Mouse (Mus musculus) myocyte (in vitro differentiated cells): ENCODE results near the gene Prr14l. TPM values are rescaled to one million over a fixed set of nuclear protein-coding genes. Genes with fewer than 3 reads are reported as not detected.
A peak's percentile ranks its signal among the peaks of the same experiment; 100 is the strongest.

ENCODE experiments used
- H3K27me3 ChIP-seq: one replicate; pipeline ENCODE4 v1.6.1; 2011; ENCODE audit not compliant: control insufficient read depth, insufficient read depth, insufficient read length
- H3K36me3 ChIP-seq: one replicate; pipeline ENCODE4 v1.6.1; 2011; ENCODE audit not compliant: control insufficient read depth, insufficient read depth
- H3K4me2 ChIP-seq: one replicate; pipeline ENCODE4 v1.6.1; 2011; ENCODE audit warnings: low read depth, control low read depth
- H3K4me3 ChIP-seq: one replicate; pipeline ENCODE4 v1.5.1; 2011; ENCODE audit warnings: mild to moderate bottlenecking, control low read depth, moderate library complexity
- H3K79me2 ChIP-seq: one replicate; pipeline ENCODE4 v1.6.1; 2011; ENCODE audit not compliant: control insufficient read depth, insufficient read depth
- H3ac ChIP-seq: one replicate; pipeline ENCODE4 v1.6.1; 2011; ENCODE audit not compliant: control insufficient read depth, insufficient read length
- CEBPB ChIP-seq: IDR thresholded peaks from 2 replicates; pipeline ENCODE4 v1.6.1; 2011; ENCODE audit warnings: mild to moderate bottlenecking, moderate library complexity; ENCODE audit not compliant: poor library complexity, insufficient read depth, severe bottlenecking
- E2F4 ChIP-seq: IDR thresholded peaks from one replicate; pipeline ENCODE4 v1.6.1; 2011; ENCODE audit warnings: mild to moderate bottlenecking, control low read depth, moderate library complexity; ENCODE audit not compliant: insufficient read depth
- MAX ChIP-seq: IDR thresholded peaks from one replicate; pipeline ENCODE4 v1.6.1; 2011; ENCODE audit warnings: low read depth, mild to moderate bottlenecking, control low read depth
- MYOD1 ChIP-seq, 3 experiments: IDR thresholded peaks; one replicate each; pipeline ENCODE4 v1.6.1; 2011; ENCODE audit warnings: control low read depth in 2 of 3, low read depth in 2 of 3, mild to moderate bottlenecking in 2 of 3, moderate library complexity in 1 of 3; ENCODE audit not compliant: insufficient read length in 2 of 3, control insufficient read depth in 1 of 3
- MYOG ChIP-seq, 3 experiments: IDR thresholded peaks; one replicate each; pipeline ENCODE4 v1.6.1; 2011; ENCODE audit warnings: control low read depth in 2 of 3, low read depth in 2 of 3, mild to moderate bottlenecking in 2 of 3; ENCODE audit not compliant: insufficient read length in 2 of 3, control insufficient read depth in 1 of 3, insufficient read depth in 1 of 3
- POLR2A ChIP-seq: IDR thresholded peaks from one replicate; pipeline ENCODE4 v1.6.1; 2011; ENCODE audit warnings: low read depth, mild to moderate bottlenecking, control low read depth, moderate library complexity; ENCODE audit not compliant: insufficient read length
- POLR2AphosphoS2 ChIP-seq: IDR thresholded peaks from one replicate; pipeline ENCODE4 v1.6.1; 2011; ENCODE audit warnings: low read depth, control low read depth; ENCODE audit not compliant: insufficient read length
- REST ChIP-seq: IDR thresholded peaks from one replicate; pipeline ENCODE4 v1.6.1; 2011; ENCODE audit warnings: mild to moderate bottlenecking, control low read depth, moderate library complexity; ENCODE audit not compliant: insufficient read depth, insufficient read length
- SRF ChIP-seq: IDR thresholded peaks from one replicate; pipeline ENCODE4 v1.6.1; 2011; ENCODE audit warnings: low read depth; ENCODE audit not compliant: control insufficient read depth, insufficient read length
- TCF12 ChIP-seq: IDR thresholded peaks from one replicate; pipeline ENCODE4 v1.6.1; 2011; ENCODE audit warnings: mild to moderate bottlenecking, control low read depth; ENCODE audit not compliant: poor library complexity, insufficient read depth, severe bottlenecking
- TCF3 ChIP-seq: IDR thresholded peaks from one replicate; pipeline ENCODE4 v1.6.1; 2011; ENCODE audit warnings: low read depth, control low read depth; ENCODE audit not compliant: insufficient read length
- USF1 ChIP-seq: IDR thresholded peaks from one replicate; pipeline ENCODE4 v1.6.1; 2011; ENCODE audit warnings: low read depth, mild to moderate bottlenecking, control low read depth, moderate library complexity
- polyA plus RNA-seq: library from polyadenylated mRNA; unstranded; fragments of >200 nt; fragmentation: generic; extraction: Trizol; gene quantifications from one replicate; pipeline ENCODE4 v1.2.1, GENCODE M21; 2012; ENCODE audit warnings: missing spikeins

Prr14l gene
- polyA plus RNA-seq, 1 experiment, result 4.7 TPM

GRCm38 (mm10) chr5:32785313-32785915 lies 68.6 kb downstream of the Prr14l start, which contains the start of gene Pisd:
Pisd (minus strand) TSS chr5:32785646.
- Histone ChIP-seq H3K27me3 (no peaks in the 10 kb centered on the region), H3K36me3 (no peaks in the 10 kb centered on the region), H3K4me3 (peak within 1 kb of the TSS; percentile 58), H3K79me2 (no peaks in the 10 kb centered on the region), H3ac (peak within 1 kb of the TSS; percentile 10), H3K4me2 (peak within 1 kb of the TSS; percentile 98)
- TF ChIP-seq MAX, result no peak
- TF ChIP-seq MYOD1 (IDR thresholded peaks at IDR 0.05; ENCODE audit: control insufficient read depth in 1 of 3, insufficient read length in 2 of 3, low read depth in 2 of 3), result peak in 1 of 3 experiments; percentile 24
- TF ChIP-seq TCF3, result no peak
- peak; percentile 98 for TF ChIP-seq POLR2A
- no peak for TF ChIP-seq CEBPB
- no peak for TF ChIP-seq USF1
- no peak for TF ChIP-seq TCF12
- TF ChIP-seq MYOG (IDR thresholded peaks at IDR 0.05; ENCODE audit: control insufficient read depth in 1 of 3, insufficient read depth in 1 of 3, insufficient read length in 2 of 3, low read depth in 2 of 3), result peak in 1 of 3 experiments; percentile 30
- TF ChIP-seq E2F4, result no peak
- no peak for TF ChIP-seq REST
- TF ChIP-seq SRF, result no peak
- TF ChIP-seq POLR2AphosphoS2, result peak; percentile 96

DNA sequence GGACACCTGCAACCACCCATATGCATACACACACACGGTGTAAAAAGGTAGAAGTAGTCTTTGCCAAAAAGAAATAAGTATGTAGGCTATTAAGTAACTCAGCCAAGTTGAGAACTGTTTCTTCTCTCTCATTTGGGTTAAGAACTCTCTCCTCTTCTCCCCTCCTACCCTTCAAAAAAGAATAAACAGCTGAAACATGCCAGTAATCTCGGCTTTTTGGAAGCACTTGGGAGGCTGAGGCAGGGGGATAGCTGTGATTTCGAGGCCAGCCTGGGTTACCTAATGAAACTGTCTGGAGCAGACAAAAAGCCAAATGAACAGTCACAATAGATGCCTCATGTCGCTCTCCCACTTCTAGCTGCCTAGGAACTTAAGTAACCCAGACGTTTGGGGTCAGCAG lies 69.3 kb downstream of the Prr14l start:
- Histone ChIP-seq H3K79me2 (no peaks in the 10 kb centered on the region), H3K4me2 (peak overlapping the region; percentile 94), H3K36me3 (no peaks in the 10 kb centered on the region), H3K27me3 (no peaks in the 10 kb centered on the region), H3K4me3 (peak overlapping the region; percentile 58), H3ac (peak overlapping the region; percentile 10)
- TF ChIP-seq TCF3, result no peak
- TF ChIP-seq POLR2AphosphoS2, result no peak
- no peak for TF ChIP-seq CEBPB
- no peak for TF ChIP-seq MYOD1 (IDR thresholded peaks at IDR 0.05; ENCODE audit: control insufficient read depth in 1 of 3, insufficient read length in 2 of 3, low read depth in 2 of 3)
- no peak for TF ChIP-seq MYOG (IDR thresholded peaks at IDR 0.05; ENCODE audit: control insufficient read depth in 1 of 3, insufficient read depth in 1 of 3, insufficient read length in 2 of 3, low read depth in 2 of 3)
- TF ChIP-seq MAX, result no peak
- TF ChIP-seq SRF, result no peak
- no peak for TF ChIP-seq TCF12
- TF ChIP-seq REST, result no peak

DNA sequence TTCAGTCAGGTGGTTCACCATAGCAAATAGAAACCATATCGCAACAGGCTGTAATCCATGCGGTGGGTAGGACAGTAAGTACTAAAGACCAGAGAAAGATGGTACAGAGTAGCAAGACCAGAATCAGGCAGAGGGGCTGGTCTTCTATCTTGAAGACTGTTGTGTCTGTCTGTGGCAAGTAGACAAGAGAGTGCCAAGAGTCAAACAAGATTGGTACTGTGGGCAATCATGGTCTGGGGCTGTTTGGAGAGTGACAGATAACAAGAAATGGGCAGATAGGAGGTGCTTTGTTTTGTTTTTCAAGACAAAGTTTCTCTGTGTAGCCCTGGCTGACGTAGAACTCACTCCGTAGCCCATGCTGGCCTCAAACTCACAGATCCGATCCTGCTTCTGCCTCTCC lies 72.5 kb downstream of the Prr14l start:
- Histone ChIP-seq H3K36me3 (no peaks in the 10 kb centered on the region), H3ac (no peak overlapping the region), H3K4me2 (no peak overlapping the region), H3K4me3 (no peak overlapping the region), H3K79me2 (no peaks in the 10 kb centered on the region), H3K27me3 (no peaks in the 10 kb centered on the region)
- TF ChIP-seq POLR2AphosphoS2, result no peak
- TF ChIP-seq MYOD1 (IDR thresholded peaks at IDR 0.05; ENCODE audit: control insufficient read depth in 1 of 3, insufficient read length in 2 of 3, low read depth in 2 of 3), result no peak
- no peak for TF ChIP-seq MYOG (IDR thresholded peaks at IDR 0.05; ENCODE audit: control insufficient read depth in 1 of 3, insufficient read depth in 1 of 3, insufficient read length in 2 of 3, low read depth in 2 of 3)
- no peak for TF ChIP-seq MAX
- no peak for TF ChIP-seq REST
- TF ChIP-seq E2F4, result no peak
- no peak for TF ChIP-seq SRF
- TF ChIP-seq USF1, result no peak
- no peak for TF ChIP-seq POLR2A
- no peak for TF ChIP-seq TCF12
- no peak for TF ChIP-seq TCF3
- no peak for TF ChIP-seq CEBPB

GRCm38 (mm10) chr5:32778168-32778567 lies 75.9 kb downstream of the Prr14l start:
- Histone ChIP-seq H3K4me3 (no peak overlapping the region), H3K4me2 (no peak overlapping the region), H3ac (no peak overlapping the region), H3K79me2 (no peaks in the 10 kb centered on the region), H3K27me3 (no peaks in the 10 kb centered on the region), H3K36me3 (no peaks in the 10 kb centered on the region)
- TF ChIP-seq TCF3, result no peak
- no peak for TF ChIP-seq USF1
- TF ChIP-seq MYOG (IDR thresholded peaks at IDR 0.05; ENCODE audit: control insufficient read depth in 1 of 3, insufficient read depth in 1 of 3, insufficient read length in 2 of 3, low read depth in 2 of 3), result no peak
- no peak for TF ChIP-seq E2F4
- TF ChIP-seq REST, result no peak
- TF ChIP-seq MYOD1 (IDR thresholded peaks at IDR 0.05; ENCODE audit: control insufficient read depth in 1 of 3, insufficient read length in 2 of 3, low read depth in 2 of 3), result no peak
- no peak for TF ChIP-seq POLR2A
- no peak for TF ChIP-seq POLR2AphosphoS2
- no peak for TF ChIP-seq SRF
- TF ChIP-seq MAX, result no peak
- TF ChIP-seq CEBPB, result no peak
- no peak for TF ChIP-seq TCF12

DNA sequence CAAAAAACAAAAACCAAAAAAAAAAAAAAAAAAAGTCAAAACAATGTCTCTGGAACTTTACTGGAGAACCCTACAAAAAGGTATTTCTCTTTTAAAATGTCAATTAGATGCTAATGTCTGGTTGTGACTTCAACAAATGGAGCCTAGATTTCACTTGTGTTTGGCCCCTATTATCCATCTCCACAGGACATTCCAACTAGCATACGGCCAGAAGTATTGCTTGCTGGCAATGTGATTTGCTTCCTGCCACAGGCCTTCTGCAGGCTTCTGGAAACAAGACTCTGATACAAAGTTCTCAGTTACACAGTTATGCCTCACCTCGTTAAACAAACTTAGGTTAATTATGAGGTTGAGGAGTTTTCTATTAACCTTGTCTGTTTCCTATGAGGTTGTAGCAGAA lies 81.7 kb downstream of the Prr14l start:
- H3ac ChIP-seq, result no peak overlapping the region
- no peaks in the 10 kb centered on the region for H3K79me2 ChIP-seq
- no peak for TF ChIP-seq MYOG (IDR thresholded peaks at IDR 0.05; ENCODE audit: control insufficient read depth in 1 of 3, insufficient read depth in 1 of 3, insufficient read length in 2 of 3, low read depth in 2 of 3)
- TF ChIP-seq SRF, result no peak
- no peak for TF ChIP-seq REST
- no peak for TF ChIP-seq E2F4
- TF ChIP-seq POLR2A, result no peak
- no peak for TF ChIP-seq USF1
- TF ChIP-seq MYOD1 (IDR thresholded peaks at IDR 0.05; ENCODE audit: control insufficient read depth in 1 of 3, insufficient read length in 2 of 3, low read depth in 2 of 3), result no peak
- TF ChIP-seq CEBPB, result no peak
- no peak for TF ChIP-seq TCF12
- no peak for TF ChIP-seq MAX
- no peak for TF ChIP-seq TCF3
- TF ChIP-seq POLR2AphosphoS2, result no peak
- H3K4me2 ChIP-seq, result no peak overlapping the region
- no peak overlapping the region for H3K4me3 ChIP-seq
- H3K27me3 ChIP-seq, result no peaks in the 10 kb centered on the region
- peaks cover 5% of the 10 kb centered on the region for H3K36me3 ChIP-seq
